Mouse (Mus musculus) embryonic fibroblast, embryonic 13.5 days (primary cell): Measurements from ENCODE around the gene Nell2.

Experiments used
- CTCF ChIP-seq: IDR thresholded peaks from 2 replicates; pipeline ENCODE4 v1.5.1; 2011; ENCODE audit warnings: mild to moderate bottlenecking, control low read depth, low read length, moderate library complexity, borderline replicate concordance; ENCODE audit not compliant: insufficient read depth
- POLR2A ChIP-seq: IDR thresholded peaks from 2 replicates; pipeline ENCODE4 v1.6.1; 2011; ENCODE audit warnings: low read depth, mild to moderate bottlenecking, control low read depth, low read length, moderate library complexity

GRCm38 (mm10) chr15:95333229-95333628, 195.1 kb downstream of the Nell2 start:
- TF ChIP-seq POLR2A (no peak), CTCF (no peak)
